Mouse (Mus musculus): ENCODE measurements at regions not wholly inside any gene's neighbourhood (a gene's known extent, or its start where the extent isn't known, plus 50 kb on each side); places are given as distances from the start of the nearest gene placed in this dataset.

DNA sequence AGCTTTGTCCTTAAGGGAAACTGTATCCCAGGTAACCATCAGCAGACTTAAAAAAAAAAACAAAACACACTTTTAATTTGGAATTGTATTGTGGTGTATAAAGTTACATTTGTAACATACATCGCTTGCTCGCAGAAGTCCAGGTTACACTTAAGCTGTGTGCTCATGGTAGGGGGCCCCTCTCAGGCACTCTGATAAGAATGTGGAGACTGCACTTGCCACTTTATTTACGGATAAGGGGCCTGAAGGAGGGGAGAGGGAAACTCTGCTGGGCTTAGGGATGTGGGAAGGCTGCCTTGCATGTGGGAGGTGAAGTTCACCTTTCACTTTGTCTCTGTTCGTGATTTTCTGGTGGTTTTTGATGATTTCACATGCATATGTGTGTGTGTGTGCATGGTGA is 58.7 kb downstream of the Ccdc185 start:
- no peak for DNase-seq

DNA sequence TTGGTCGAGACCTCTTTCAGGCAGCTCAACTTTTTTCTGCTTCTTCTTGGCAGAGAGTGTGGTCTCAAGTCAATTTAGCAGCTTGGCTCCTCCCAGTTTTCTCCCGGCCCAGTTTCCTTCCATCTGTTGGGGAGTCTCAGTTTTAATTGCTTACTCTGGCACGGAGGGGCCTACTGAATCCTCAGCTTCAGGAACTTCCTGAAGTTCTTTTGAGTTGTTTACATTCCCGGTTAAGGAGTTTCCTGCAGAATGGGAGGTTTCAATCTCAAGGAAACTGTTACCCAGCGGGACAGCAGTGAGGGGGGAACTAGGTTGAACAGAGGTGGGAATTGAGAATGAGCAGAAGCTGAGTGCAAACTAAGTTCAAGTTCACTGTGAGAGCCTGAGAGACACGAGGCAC is 59.2 kb downstream of the Ccdc185 start:
- DNase-seq = no peak

DNA sequence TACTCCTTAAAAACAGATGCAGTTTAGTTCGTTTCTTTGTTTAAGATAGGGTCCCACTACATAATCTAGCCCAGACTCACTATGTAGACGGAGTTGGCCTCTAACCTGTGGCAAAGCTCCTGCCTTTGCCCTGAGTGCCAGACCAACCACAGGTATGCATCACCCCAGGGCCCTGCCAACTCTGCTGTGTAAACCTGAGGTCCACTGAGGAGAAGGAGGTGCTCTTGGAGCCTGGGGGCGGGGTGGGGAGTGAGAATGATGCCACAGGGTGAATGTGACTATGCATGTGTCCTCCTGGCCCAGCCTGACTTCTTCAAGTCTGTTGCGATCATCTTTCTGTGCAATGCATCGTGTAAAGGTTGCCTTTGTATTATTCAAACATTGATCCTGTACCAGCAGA is 61.8 kb downstream of the Ccdc185 start:
- DNase-seq = no peak

DNA sequence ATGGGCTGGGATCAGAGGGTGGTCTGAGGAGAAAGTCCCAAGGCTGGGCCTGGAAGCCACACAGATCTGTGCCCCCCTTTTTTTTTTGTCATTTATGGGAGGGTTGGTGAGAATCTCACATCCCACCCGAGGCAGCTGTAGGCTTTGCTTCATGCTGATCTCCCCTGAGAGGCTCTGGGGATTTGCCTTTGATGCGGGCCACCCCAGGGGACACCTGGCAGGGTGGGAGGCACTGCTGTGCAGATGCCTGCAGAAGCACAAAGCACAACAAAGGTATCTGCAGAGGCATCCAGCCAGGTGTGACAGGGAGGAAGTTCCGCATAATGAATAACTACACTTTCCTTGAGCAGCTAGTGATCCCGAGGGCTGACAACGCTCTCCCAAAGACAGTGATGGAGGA is 62.7 kb downstream of the Ccdc185 start:
- DNase-seq = no peak

DNA sequence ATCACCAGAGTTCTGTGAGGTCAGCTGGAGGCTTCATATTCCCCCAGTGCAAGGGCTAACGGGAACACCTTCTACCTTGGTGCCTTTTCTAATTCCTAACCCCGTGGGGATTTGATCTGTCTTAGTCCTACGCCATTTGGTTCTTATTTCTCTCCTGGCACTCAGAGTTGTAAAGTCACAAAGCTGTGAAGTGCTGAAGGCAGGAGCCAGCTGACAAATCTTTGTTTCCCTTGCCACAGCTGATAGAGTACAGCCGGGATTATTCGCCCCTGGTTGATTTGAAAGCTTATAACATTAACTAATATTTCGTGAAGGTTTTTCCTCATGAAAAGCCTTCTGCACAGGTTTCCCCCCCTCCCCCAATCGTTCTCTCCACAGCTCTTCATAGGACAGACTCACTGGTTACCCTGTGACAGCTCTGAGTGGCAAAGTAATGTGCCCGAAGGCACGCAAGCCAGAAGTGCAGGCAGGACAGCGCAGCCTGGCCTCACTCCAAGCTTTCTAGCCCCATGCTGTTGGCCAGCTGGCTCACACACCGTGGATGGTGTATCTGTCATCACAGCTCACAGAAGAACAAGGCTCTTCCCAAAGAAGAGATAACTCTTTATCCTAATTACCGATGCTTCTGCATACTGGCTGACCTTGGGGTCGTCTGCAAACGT is 66.3 kb downstream of the Ccdc185 start:
- DNase-seq = peak; percentile 97

Data from heart, adult 11 months (tissue).